Mouse (Mus musculus) MEL (cell line): ENCODE results near the gene Alg9. TPM values are rescaled to one million over a fixed set of nuclear protein-coding genes. Genes with fewer than 3 reads are reported as not detected.

Experiments used
- DNase-seq: peaks from one replicate; pipeline ENCODE4 v3.0.0; 2011; ENCODE audit warnings: low read depth, low spot score
- H3K27ac ChIP-seq: 2 replicates; pipeline ENCODE4 v1.5.1; 2012; ENCODE audit warnings: low read depth, mild to moderate bottlenecking, control low read depth, low read length, moderate library complexity; ENCODE audit not compliant: control insufficient read depth
- H3K27me3 ChIP-seq, 2 experiments: fragments of 150-350 bp in 1 of 2; sonication (generic) in 1 of 2; 2 replicates each; pipeline ENCODE4 v1.6.1; 2012; ENCODE audit warnings: low read length in 2 of 2, mild to moderate bottlenecking in 2 of 2, improper control_type of control experiment in 1 of 2, moderate library complexity in 1 of 2; ENCODE audit not compliant: insufficient read depth in 2 of 2, control insufficient read depth in 1 of 2
- H3K36me3 ChIP-seq, 2 experiments: 2 replicates each; pipeline ENCODE4 v1.6.1; 2012 to 2014; ENCODE audit warnings: low read length in 2 of 2, improper control_type of control experiment in 1 of 2, inconsistent platforms in 1 of 2, mild to moderate bottlenecking in 1 of 2; ENCODE audit not compliant: insufficient read depth in 2 of 2, control insufficient read depth in 1 of 2
- H3K4me1 ChIP-seq, 2 experiments: fragments of 150-350 bp in 1 of 2; sonication (generic) in 1 of 2; 2 replicates each; pipeline ENCODE4 v1.6.1; 2012; ENCODE audit warnings: low read length in 2 of 2, improper control_type of control experiment in 1 of 2, mild to moderate bottlenecking in 1 of 2; ENCODE audit not compliant: insufficient read depth in 2 of 2, control insufficient read depth in 1 of 2
- H3K4me3 ChIP-seq, 2 experiments: fragments of 150-350 bp in 1 of 2; sonication (generic) in 1 of 2; 2 replicates each; pipeline ENCODE4 v1.5.1; 2012; ENCODE audit warnings: low read depth in 2 of 2, low read length in 2 of 2, mild to moderate bottlenecking in 2 of 2, moderate library complexity in 2 of 2, control low read depth in 1 of 2, improper control_type of control experiment in 1 of 2; ENCODE audit not compliant: control insufficient read depth in 1 of 2, insufficient read depth in 1 of 2
- H3K79me2 ChIP-seq: 2 replicates; pipeline ENCODE4 v1.6.1; 2012; ENCODE audit warnings: mild to moderate bottlenecking, low read length, moderate library complexity; ENCODE audit not compliant: control insufficient read depth, poor library complexity, insufficient read depth
- H3K9ac ChIP-seq: 2 replicates; pipeline ENCODE4 v1.6.1; 2012; ENCODE audit warnings: low read depth, mild to moderate bottlenecking, control low read depth, low read length, moderate library complexity; ENCODE audit not compliant: control insufficient read depth, poor library complexity, severe bottlenecking
- H3K9me3 ChIP-seq: fragments of 150-350 bp; sonication (generic); replicated peaks from 2 replicates; pipeline ENCODE4 v1.6.1; 2012; ENCODE audit warnings: mild to moderate bottlenecking, low read length, improper control_type of control experiment, moderate library complexity; ENCODE audit not compliant: insufficient read depth
- BHLHE40 ChIP-seq: IDR thresholded peaks from 2 replicates; pipeline ENCODE4 v1.6.1; 2012; ENCODE audit warnings: low read depth, mild to moderate bottlenecking, inconsistent platforms, low read length, improper control_type of control experiment, borderline replicate concordance
- CHD2 ChIP-seq: IDR thresholded peaks from 2 replicates; pipeline ENCODE4 v1.6.1; 2011; ENCODE audit warnings: low read length, improper control_type of control experiment
- ELF1 ChIP-seq: IDR thresholded peaks from 2 replicates; pipeline ENCODE4 v1.6.1; 2014; ENCODE audit warnings: low read depth, mild to moderate bottlenecking, inconsistent platforms, low read length, improper control_type of control experiment, moderate library complexity
- EP300 ChIP-seq, 2 experiments: IDR thresholded peaks; 2 replicates each; pipeline ENCODE4 v1.6.1; 2011; ENCODE audit warnings: improper control_type of control experiment in 2 of 2, low read length in 2 of 2, low read depth in 1 of 2, mild to moderate bottlenecking in 1 of 2
- GABPA ChIP-seq: IDR thresholded peaks from 2 replicates; pipeline ENCODE4 v1.6.1; 2012; ENCODE audit warnings: low read depth, mild to moderate bottlenecking, inconsistent platforms, low read length, improper control_type of control experiment, moderate library complexity
- HCFC1 ChIP-seq: IDR thresholded peaks from 2 replicates; pipeline ENCODE4 v1.6.1; 2012; ENCODE audit warnings: low read depth, mild to moderate bottlenecking, inconsistent platforms, low read length, improper control_type of control experiment, moderate library complexity
- MAFK ChIP-seq: IDR thresholded peaks from 2 replicates; pipeline ENCODE4 v1.6.1; 2011; ENCODE audit warnings: low read depth, mild to moderate bottlenecking, low read length, improper control_type of control experiment, borderline replicate concordance
- MAX ChIP-seq: IDR thresholded peaks from 2 replicates; pipeline ENCODE4 v1.6.1; 2011; ENCODE audit warnings: low read length, improper control_type of control experiment
- MAZ ChIP-seq: IDR thresholded peaks from 2 replicates; pipeline ENCODE4 v1.6.1; 2012; ENCODE audit warnings: low read depth, mild to moderate bottlenecking, inconsistent platforms, low read length, improper control_type of control experiment
- MEF2A ChIP-seq: IDR thresholded peaks from 2 replicates; pipeline ENCODE4 v1.6.1; 2014; ENCODE audit warnings: low read depth, mild to moderate bottlenecking, inconsistent platforms, low read length, improper control_type of control experiment; ENCODE audit not compliant: poor library complexity, insufficient replicate concordance, severe bottlenecking; ENCODE audit errors: extremely low read depth
- MYC ChIP-seq: IDR thresholded peaks from 2 replicates; pipeline ENCODE4 v1.6.1; 2011; ENCODE audit warnings: low read depth, mild to moderate bottlenecking, low read length, improper control_type of control experiment, moderate library complexity
- POLR2A ChIP-seq, 2 experiments: IDR thresholded peaks; 2 replicates each; pipeline ENCODE4 v1.6.1; 2011 to 2012; ENCODE audit warnings: low read length in 2 of 2, mild to moderate bottlenecking in 2 of 2, control low read depth in 1 of 2, improper control_type of control experiment in 1 of 2, low read depth in 1 of 2, moderate library complexity in 1 of 2; ENCODE audit not compliant: control insufficient read depth in 1 of 2, insufficient read depth in 1 of 2, poor library complexity in 1 of 2
- POLR2AphosphoS5 ChIP-seq: IDR thresholded peaks from 2 replicates; pipeline ENCODE4 v1.6.1; 2012; ENCODE audit warnings: low read depth, borderline replicate concordance, mild to moderate bottlenecking, inconsistent platforms, low read length, moderate library complexity, mixed read lengths
- RCOR1 ChIP-seq: IDR thresholded peaks from 2 replicates; pipeline ENCODE4 v1.6.1; 2012; ENCODE audit warnings: low read depth, mild to moderate bottlenecking, inconsistent platforms, low read length, improper control_type of control experiment
- TBP ChIP-seq: IDR thresholded peaks from 2 replicates; pipeline ENCODE4 v1.8.0; 2011; ENCODE audit warnings: low read depth, low read length, improper control_type of control experiment
- TCF12 ChIP-seq: IDR thresholded peaks from 2 replicates; pipeline ENCODE4 v1.6.1; 2014; ENCODE audit warnings: low read depth, mild to moderate bottlenecking, inconsistent platforms, low read length, improper control_type of control experiment, moderate library complexity
- UBTF ChIP-seq: IDR thresholded peaks from 2 replicates; pipeline ENCODE4 v1.6.1; 2012; ENCODE audit warnings: low read depth, mild to moderate bottlenecking, inconsistent platforms, low read length, improper control_type of control experiment, moderate library complexity, borderline replicate concordance; ENCODE audit not compliant: insufficient read depth
- USF1 ChIP-seq: IDR thresholded peaks from 2 replicates; pipeline ENCODE4 v1.6.1; 2014; ENCODE audit warnings: low read depth, mild to moderate bottlenecking, inconsistent platforms, low read length, improper control_type of control experiment, moderate library complexity
- USF2 ChIP-seq, 2 experiments: IDR thresholded peaks; 2 replicates each; pipeline ENCODE4 v1.6.1; 2011 to 2012; ENCODE audit warnings: improper control_type of control experiment in 2 of 2, low read length in 2 of 2, borderline replicate concordance in 1 of 2, inconsistent platforms in 1 of 2, low read depth in 1 of 2, mild to moderate bottlenecking in 1 of 2; ENCODE audit not compliant: insufficient read depth in 1 of 2
- ZC3H11A ChIP-seq: IDR thresholded peaks from 2 replicates; pipeline ENCODE4 v1.6.1; 2012; ENCODE audit warnings: low read depth, mild to moderate bottlenecking, inconsistent platforms, low read length, improper control_type of control experiment
- polyA plus RNA-seq, 2 experiments: library from polyadenylated mRNA; stranded (reverse) in 1 of 2; unstranded in 1 of 2; fragments of >175 nt in 1 of 2; fragments of >200 nt in 1 of 2; gene quantifications; 2 replicates each; pipeline versions ENCODE4 v1.2.1 to v1.2.4; 2012; ENCODE audit warnings: low replicate concordance in 2 of 2, low read depth in 1 of 2; ENCODE audit not compliant: insufficient read length in 2 of 2, insufficient read depth in 1 of 2, missing spikeins in 1 of 2
- total RNA-seq: library from RNA; depleted of rRNA; stranded (reverse); fragments of 300-350 nt; gene quantifications from 2 replicates; pipeline ENCODE4 v1.2.3, GENCODE M21; 2012

Alg9 gene
- total and polyA plus RNA-seq, 3 experiments: 23.3 to 46.7 TPM; not detected in 1

GRCm38 (mm10) chr9:50882183-50882582 is 107.4 kb downstream of the Alg9 start:
- Histone ChIP-seq H3K36me3 (peaks cover 0 to 5% of the 10 kb centered on the region in 2 experiments; a peak in 2 of 4 replicates), H3K27me3 (no peaks in the 10 kb centered on the region), H3K27ac (no peak overlapping the region), H3K4me1 (no peaks in the 10 kb centered on the region), H3K9ac (no peak overlapping the region), H3K4me3 (no peak overlapping the region), H3K79me2 (no peaks in the 10 kb centered on the region), H3K9me3 (no peaks in the 10 kb centered on the region)
- no peak for TF ChIP-seq RCOR1
- TF ChIP-seq HCFC1: no peak
- TF ChIP-seq ELF1: no peak
- no peak for TF ChIP-seq EP300 (IDR thresholded peaks at IDR 0.05; ENCODE audit: low read depth in 1 of 2, low read length in 2 of 2)
- no peak for TF ChIP-seq BHLHE40
- TF ChIP-seq MYC: no peak
- no peak for TF ChIP-seq CHD2
- TF ChIP-seq TCF12: no peak
- DNase-seq: no peak

DNA sequence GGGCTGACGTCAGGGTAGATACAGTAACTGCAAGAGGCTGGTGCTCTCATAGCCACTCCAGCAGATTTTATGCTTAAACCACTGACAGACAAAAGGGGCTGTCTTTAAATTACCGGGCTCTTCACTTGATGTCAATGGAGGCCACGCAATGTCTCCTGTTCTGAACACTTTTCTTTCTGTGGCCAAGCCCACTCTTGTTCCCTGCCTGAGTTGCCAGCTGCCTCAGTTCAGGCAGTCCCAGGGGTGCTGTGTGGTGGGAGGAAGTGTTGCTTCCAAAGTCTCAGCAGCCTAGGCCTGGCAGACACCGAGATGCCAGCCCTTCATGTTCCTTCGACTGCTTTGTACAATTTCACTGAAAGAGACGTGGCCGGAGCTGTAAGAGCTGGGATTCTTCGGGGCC is 109.3 kb downstream of the Alg9 start:
- H3K9ac ChIP-seq: no peak overlapping the region
- peaks cover 0 to 4% of the 10 kb centered on the region in 2 experiments; a peak in 1 of 4 replicates for H3K36me3 ChIP-seq
- no peak overlapping the region for H3K4me3 ChIP-seq
- DNase-seq: no peak
- H3K9me3 ChIP-seq: no peaks in the 10 kb centered on the region
- no peaks in the 10 kb centered on the region for H3K79me2 ChIP-seq
- H3K27ac ChIP-seq: no peak overlapping the region
- H3K4me1 ChIP-seq: no peaks in the 10 kb centered on the region
- no peak for TF ChIP-seq ZC3H11A
- TF ChIP-seq MAX: no peak
- TF ChIP-seq USF2 (IDR thresholded peaks at IDR 0.05; ENCODE audit: borderline replicate concordance in 1 of 2, insufficient read depth in 1 of 2, low read depth in 1 of 2, low read length in 2 of 2): no peak
- TF ChIP-seq POLR2AphosphoS5: no peak
- TF ChIP-seq GABPA: no peak
- no peak for TF ChIP-seq TBP
- no peak for TF ChIP-seq EP300 (IDR thresholded peaks at IDR 0.05; ENCODE audit: low read depth in 1 of 2, low read length in 2 of 2)
- TF ChIP-seq CHD2: no peak
- no peak for TF ChIP-seq UBTF
- no peak for TF ChIP-seq USF1
- TF ChIP-seq MAFK: no peak
- no peak for TF ChIP-seq RCOR1
- no peak for TF ChIP-seq POLR2A (IDR thresholded peaks at IDR 0.05; ENCODE audit: control insufficient read depth in 1 of 2, insufficient read depth in 1 of 2, low read depth in 1 of 2, low read length in 2 of 2, poor library complexity in 1 of 2)
- no peak for TF ChIP-seq MAZ
- TF ChIP-seq ELF1: no peak
- TF ChIP-seq MEF2A: no peak
- TF ChIP-seq, all 39 proteins: peak for 0
- H3K27me3 ChIP-seq: no peaks in the 10 kb centered on the region
